Mouse (Mus musculus) liver, embryonic 18 days (tissue): Measurements from ENCODE around the gene Gm21985. TPM values are rescaled to one million over a fixed set of nuclear protein-coding genes. Genes with fewer than 3 reads are reported as not detected.

Experiments
- polyA plus RNA-seq: library from polyadenylated mRNA; depleted of rRNA; stranded (reverse); fragments of >200 nt; gene quantifications from 2 replicates; pipeline ENCODE4 v1.2.3, GENCODE M21; 2012; rRNA removed

Gm21985 gene
- 0.02 TPM in 1 of 2 replicates, not detected in the other for polyA plus RNA-seq

DNA sequence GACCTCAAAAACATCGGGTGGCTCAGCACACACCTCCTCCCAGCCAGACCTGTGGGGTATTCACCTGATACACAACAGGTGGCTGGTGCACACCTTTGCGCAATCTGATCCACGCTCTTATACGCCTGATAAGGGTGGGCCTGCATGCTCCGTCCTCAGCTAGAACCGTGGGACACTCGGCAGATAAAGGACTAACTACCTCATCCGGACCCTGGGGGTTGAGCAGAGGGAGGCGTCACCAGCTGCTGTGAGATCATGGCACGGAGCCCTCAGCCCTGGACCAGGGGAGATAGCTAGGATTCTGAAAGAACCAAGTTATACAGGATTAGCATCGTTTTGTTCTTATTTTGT is at the start of gene Gm21985:
Gene Gm21985, plus strand, starts transcription at position 73 of the 351 bp plus-strand sequence.

DNA sequence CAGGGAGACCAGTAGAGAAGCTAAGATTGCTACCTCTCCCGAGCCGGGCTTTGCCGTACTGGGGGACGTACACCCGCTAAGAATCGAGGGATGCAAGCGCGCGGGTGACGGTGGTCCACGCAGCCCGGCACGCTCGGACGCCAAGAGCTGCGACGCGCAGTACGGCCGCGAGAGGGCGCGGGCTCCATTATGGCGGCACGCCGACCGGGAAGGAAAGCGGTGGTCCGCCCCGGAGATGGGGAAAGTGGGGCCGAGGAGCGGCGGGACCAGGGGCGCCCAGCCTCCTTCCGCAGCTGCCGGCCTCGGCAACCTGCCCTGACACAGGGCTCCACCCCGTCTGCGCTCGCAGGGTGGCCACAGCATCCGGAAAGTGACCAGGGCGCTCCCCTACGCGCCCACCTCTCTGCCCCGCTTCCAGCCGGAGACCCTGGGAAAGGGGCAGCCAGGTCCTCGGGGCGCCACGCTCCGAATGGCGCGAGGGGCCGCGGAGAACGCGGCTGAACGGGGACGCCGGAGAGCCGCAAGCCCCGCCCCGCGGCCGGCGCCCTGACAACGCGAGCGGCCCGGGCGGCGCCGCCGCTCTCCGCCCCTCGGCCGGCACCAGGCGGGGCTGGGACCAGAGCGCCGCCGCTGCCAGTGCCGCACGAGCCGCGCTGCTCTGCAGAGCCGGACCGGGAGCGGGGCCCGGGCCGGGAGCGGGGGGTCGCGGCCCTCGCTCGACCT is 26.7 kb upstream of the Gm21985 start, which contains the start of gene Lpcat4:
Gene Lpcat4, plus strand, starts transcription at position 257 of the 723 bp plus-strand sequence.

DNA sequence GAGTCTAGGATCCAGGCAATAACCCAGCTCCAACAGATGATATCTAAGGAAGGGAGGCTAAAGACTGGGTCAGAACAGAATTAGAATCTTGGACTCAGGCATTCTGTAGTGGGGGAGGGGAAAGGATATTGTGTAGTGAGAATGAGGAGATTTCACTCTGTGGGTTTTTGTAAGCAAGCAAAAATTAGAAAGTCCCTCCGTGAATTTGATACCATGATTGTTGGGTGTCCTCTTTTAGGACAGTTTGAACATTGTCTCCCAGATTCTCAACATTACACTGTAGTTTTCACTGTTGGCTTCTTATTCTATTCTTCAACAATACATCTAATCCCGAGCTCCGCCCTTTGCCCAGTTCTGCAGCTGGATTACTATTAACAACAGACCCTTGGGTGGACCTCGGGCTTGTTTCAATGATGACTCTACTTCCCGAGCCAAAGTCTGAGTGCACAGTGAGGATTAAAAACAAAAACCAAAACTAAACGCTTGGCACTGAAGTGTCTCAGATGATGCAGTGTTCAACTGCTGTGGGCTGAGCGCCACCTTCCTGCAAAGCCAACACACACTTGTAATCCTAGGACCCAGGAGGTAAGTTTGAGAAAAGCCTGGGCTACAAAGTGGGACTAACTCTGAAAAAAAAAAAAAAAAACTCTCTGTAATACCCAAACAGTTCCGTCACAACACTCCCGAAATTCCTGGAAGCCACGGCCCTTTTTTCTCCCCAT is 6.7 kb upstream of the Gm21985 start, which contains the start of gene Nutm1:
Gene Nutm1, minus strand, starts transcription at position 51 of the 722 bp plus-strand sequence.

DNA sequence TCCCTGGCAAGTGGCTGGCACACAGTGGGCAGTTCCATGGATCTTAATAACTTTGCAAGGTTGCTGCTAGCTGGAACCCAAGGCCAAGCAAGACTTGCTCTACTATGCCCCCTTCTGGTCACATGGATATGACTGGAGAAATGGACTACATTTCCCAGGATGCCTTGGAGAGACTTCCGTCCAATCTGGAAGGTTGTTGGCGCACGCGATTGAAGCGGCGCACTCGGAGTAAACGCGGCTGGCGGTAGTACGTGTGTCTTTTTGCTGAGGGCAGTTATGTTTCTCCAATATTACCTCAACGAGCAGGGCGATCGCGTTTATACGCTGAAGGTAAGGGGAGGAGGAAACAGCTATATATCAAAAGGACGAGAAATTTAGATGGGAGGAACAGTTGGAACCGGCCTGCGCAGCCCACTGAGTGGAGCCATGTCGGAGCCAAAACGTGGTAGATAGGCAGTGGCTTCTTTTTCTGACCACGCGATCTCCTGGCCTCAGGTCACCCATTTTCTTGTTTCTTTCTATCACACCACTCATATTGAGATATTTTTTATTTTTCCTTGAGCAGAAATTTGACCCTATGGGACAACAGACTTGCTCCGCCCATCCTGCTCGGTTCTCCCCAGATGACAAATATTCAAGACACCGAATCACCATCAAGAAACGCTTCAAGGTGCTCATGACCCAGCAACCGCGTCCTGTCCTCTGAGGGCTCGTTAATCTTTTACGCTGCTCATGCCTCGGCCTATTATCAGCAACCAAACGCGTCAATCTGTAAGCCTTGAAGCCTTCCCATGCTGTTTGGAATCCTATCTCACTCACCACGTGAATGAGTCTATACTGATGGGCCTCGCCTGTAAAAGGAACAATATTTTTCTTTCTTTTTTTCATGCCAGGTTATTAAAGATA is 4.1 kb upstream of the Gm21985 start, which contains the start of gene Nop10:
Gene Nop10, plus strand, starts transcription at position 179 of the 906 bp plus-strand sequence.

DNA sequence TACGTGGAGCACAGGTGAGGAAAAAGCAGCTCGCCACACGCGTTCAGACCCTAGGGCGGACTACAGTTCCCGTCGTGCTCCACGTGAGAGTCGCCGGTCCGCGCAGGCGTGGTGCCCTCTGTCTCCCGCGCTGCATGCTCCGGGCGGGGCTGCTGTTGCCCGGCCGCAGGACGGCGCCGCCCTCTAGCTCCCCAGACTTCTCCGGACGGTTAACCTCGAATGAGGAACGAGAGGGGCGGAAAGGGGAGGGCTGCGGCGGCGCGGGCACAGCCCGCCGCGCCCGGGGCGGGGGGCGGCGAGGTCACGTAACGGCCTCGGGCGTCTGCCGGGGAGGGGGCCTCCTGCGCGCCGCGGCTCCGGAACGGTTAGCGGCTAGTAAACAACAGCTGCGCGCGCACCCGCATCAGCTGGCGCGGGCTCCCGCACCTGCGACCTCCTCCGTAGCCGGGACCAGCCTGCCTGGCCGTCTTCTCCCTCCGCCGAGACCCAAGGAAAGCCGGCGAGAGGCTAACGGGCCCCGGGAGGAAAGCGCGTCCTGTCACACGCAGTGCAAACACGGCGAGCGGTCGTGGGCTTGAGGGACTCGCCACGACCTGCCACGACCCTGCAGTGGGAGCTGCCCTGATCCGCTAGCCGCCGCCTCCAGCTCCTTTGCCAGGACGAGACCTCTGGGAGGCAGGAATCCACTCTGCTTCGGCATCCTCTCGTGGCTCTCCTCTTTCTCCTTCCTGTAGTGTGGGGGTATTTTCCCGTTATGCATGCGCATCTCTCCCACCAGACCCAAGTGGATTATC is 469 bp upstream of the Gm21985 start, which contains the start of gene Slc12a6:
Gene Slc12a6, plus strand, starts transcription at position 378 of the 794 bp plus-strand sequence.

GRCm38 (mm10) chr2:112367726-112368673 is 101.9 kb downstream of the Gm21985 start, which contains the start of gene Emc4:
Gene Emc4, minus strand, starts transcription at chr2:112368027.

DNA sequence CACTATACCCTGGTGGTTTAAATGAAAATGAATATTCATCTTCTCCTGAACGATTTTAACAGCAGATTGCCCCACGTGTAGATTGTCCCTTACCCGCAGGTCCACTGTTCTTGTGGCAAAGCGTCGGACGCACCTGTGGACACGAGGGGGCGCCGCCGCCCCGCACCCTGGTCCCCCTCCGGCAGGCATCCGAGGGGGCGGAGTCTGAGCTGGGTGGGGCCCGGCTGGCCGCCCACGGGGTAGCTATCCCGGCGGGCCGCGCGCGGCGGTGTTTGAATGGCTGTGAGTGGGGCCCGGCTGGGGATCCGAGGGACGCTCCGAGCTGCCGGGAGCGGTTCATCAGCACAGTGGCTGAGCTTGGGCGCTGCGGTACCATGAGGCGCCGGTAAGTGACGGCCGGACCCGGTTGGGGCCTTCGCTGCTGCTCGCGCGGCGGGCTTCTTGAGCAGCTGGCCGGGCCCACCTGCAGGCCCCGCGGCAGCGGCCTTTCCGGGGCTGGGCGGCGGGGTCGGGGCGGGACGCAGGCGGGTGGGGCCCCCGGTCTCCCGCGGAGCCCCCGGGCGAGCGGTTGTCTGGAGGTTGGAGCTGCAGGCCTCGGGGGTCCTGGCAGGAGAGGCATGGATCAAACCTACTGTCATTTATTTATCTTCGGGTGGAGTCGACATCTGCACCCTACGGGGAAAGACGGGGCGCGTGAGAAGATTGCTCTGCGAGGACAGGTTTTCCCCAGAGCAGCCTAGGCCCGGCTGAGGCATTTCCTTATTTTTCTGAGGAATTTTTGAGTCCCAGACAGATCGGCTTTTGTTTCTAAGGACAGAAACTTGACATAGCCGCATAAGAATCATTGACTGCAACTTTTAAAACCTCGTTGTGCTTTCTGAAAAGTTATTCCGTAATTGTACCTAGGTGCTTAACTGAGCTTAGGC is 113.1 kb downstream of the Gm21985 start, which contains the start of gene Katnbl1:
Gene Katnbl1, plus strand, starts transcription at position 239 of the 926 bp plus-strand sequence.

DNA sequence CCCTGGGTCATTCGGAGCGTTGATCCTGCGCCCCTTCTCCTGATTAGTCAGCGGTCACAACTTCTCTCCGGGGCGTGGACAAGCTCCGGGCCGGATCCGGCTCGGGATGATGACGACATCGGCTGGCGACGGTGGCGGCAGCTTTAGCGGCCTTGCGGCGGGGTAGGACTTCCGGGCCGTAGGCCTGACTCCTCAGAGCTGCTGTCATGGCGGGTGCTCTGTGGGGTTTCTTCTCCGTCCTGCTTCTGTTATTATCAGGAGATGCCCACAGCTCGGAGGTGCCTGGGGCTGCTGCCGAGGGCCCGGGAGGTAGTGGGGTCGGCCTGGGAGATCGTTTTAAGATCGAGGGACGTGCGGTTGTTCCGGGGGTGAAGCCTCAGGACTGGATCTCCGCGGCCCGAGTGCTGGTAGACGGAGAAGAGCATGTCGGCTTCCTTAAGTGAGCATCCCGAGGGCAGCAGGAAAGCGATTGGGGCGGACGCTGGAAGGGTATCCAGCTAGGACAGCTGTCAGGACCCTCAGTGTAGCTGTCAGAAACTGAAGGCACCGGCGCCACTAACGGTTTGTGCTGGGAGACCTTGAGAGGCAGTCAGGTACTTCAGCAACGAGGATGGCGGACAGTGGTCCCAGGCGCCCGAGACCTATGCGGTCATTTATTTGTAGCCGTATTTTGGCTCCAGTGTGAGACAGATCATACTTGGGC is 188.9 kb downstream of the Gm21985 start, which contains the start of gene Emc7:
Gene Emc7, plus strand, starts transcription at position 136 of the 703 bp plus-strand sequence.

Other genes starting within 250 kb of the Gm21985 start
- gene Olfr1311, start 241.9 kb upstream of the Gm21985 start, polyA plus RNA-seq: not detected in 2 replicates
- not detected in 2 replicates for gene Olfr1312, start 216.1 kb upstream of the Gm21985 start, polyA plus RNA-seq
- not detected in 2 replicates for gene Olfr1313, start 188.5 kb upstream of the Gm21985 start, polyA plus RNA-seq
- gene Olfr1314, start 169.5 kb upstream of the Gm21985 start, polyA plus RNA-seq: not detected in 2 replicates
- not detected in 2 replicates for gene Olfr1315-ps1, start 150.9 kb upstream of the Gm21985 start, polyA plus RNA-seq
- gene Olfr1316, start 131.3 kb upstream of the Gm21985 start, polyA plus RNA-seq: not detected in 2 replicates
- gene Olfr1317, start 126.0 kb upstream of the Gm21985 start, polyA plus RNA-seq: not detected in 2 replicates
- gene Olfr1318, start 112.1 kb upstream of the Gm21985 start, polyA plus RNA-seq: not detected in 2 replicates
- gene Lpcat4, start 26.8 kb upstream of the Gm21985 start, polyA plus RNA-seq: 3.2 and 3.9 TPM in 2 replicates
- gene Nutm1, start 7.0 kb upstream of the Gm21985 start, polyA plus RNA-seq: not detected in 2 replicates
- gene Nop10, start 4.4 kb upstream of the Gm21985 start, polyA plus RNA-seq: 87.3 and 103 TPM in 2 replicates
- 11.2 and 12.0 TPM in 2 replicates for gene Slc12a6, start 489 bp upstream of the Gm21985 start, polyA plus RNA-seq
- gene Emc4, start 101.7 kb downstream of the Gm21985 start, polyA plus RNA-seq: 42.2 and 43.2 TPM in 2 replicates
- gene Katnbl1, start 112.9 kb downstream of the Gm21985 start, polyA plus RNA-seq: 4.6 and 5.0 TPM in 2 replicates
- 7.9 TPM in 2 replicates for gene Emc7, start 188.7 kb downstream of the Gm21985 start, polyA plus RNA-seq
- gene Chrm5, start 214.5 kb downstream of the Gm21985 start, polyA plus RNA-seq: not detected in 2 replicates
- gene Aven, start 226.7 kb downstream of the Gm21985 start, polyA plus RNA-seq: 5.4 and 6.0 TPM in 2 replicates